Mouse (Mus musculus): Measurements from ENCODE around the gene Mad2l2.

GRCm38 (mm10) chr4:148147714-148148113 lies 17.5 kb downstream of the Mad2l2 start:
- TF ChIP-seq CTCF (IDR thresholded peaks at IDR 0.05; ENCODE audit: extremely low read depth, insufficient read length, insufficient replicate concordance, low read depth, low read length) (no peak), POLR2A (IDR thresholded peaks at IDR 0.05; ENCODE audit: low read depth, low read length) (no peak)
